Mouse (Mus musculus) layer of hippocampus, adult 18-20 months (tissue): Measurements from ENCODE around the gene Prkar2a. TPM values are rescaled to one million over a fixed set of nuclear protein-coding genes. Genes with fewer than 3 reads are reported as not detected.

Experiments
- DNase-seq, 2 experiments: peaks; one replicate each; pipeline ENCODE4 v3.0.0; 2022; ENCODE audit warnings: low spot score in 2 of 2
- total RNA-seq, 2 experiments: library from RNA; stranded (reverse); gene quantifications; 2 replicates each; pipeline ENCODE4 v1.2.3; 2021

The Prkar2a gene
- total RNA-seq, 2 experiments from 2014 or later, result 44.8 to 49.0 TPM

DNA sequence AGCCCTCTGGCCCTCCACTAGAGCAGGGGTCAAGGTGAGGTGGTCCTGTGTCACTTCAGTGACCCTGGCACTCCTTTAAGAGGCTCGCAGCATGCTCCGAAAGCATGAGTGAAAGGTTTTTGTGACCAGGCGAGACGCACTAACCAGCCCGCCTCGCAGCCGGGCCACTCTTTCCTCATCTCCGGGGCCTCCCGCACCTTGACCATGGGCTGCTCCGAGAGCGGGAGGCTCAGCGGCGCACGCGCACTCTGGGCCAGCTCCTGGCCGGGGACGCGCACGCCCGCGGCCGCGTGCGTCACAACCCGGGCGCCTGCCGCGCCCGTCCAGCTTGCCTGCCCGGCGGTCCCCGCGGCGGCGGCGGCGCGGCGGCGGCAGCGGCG lies 2.7 kb downstream of the Prkar2a start:
- DNase-seq, result peak; percentile 78 to 89

DNA sequence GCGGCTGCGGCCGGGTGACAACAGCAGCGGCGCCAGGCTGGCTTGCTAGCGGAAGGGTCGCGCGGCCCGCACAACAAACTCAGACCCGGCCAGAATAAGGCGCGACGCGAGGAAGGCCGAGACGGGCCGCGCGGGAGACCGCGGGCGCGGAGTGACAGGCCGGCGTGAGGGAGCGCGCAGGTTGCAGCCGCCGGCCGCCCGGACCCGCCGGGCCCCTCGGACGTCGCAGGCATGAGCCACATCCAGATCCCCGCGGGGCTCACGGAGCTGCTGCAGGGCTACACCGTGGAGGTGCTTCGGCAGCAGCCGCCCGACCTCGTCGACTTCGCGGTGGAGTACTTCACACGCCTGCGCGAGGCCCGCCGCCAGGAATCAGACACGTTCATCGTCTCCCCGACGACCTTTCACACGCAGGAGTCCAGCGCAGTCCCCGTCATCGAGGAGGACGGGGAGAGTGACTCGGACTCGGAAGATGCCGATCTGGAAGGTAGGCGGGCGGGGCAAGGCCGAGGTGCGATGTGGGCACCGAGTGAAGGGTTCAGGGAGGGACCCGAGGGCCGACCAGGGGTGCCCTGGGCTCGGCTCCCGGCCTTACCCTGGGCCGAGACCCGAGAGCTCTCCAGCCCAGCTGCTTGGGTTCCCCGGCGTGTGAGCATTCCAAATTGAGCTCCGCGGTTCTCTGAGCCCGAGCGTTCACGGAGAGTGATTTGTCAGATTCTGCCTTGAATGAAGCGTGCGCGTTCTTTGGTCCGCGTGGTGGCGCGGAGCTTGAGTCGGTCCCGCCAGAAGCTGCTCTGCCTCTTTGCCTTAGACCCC lies 3.3 kb downstream of the Prkar2a start:
- DNase-seq, result peak; percentile 46 to 79

DNA sequence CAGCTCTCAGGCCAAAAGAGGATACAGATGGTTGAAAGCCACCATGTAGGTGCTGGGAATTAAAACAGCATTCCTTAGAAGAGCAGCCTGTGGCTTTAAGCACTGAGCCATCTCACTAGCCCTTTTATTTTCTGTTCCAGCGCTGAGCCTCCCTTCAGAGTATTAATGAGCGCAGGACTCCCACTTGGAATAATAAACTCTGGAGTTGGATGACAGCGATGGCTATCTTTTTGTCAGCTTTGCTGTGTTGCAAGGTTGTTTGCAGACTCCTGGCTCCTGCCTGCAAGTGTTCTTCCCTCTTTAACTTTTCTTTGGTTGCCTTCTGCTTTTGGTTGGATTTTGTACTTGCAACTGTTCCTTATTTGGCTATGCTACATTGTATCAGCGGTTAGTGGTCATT lies 4.8 kb downstream of the Prkar2a start:
- DNase-seq, result no peak

DNA sequence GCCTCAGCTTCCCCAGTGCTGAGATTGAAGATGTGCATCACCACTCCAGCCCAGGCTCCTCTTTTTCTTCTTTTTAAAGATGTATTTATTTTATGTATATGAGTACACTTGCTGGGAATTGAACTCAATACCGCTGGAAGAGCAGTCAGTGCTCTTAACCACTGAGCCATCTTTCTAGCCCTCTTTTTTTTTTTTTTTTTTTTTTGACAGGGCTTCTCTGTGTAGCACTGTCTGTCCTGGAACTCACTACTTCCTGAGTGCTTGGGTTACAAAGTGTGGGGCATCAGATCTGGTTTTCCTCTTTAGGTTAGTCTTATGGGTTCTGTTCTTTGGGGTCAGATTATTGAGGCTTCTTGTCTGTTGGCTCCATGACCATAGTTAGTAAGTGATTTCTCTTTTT lies 5.4 kb downstream of the Prkar2a start:
- DNase-seq, result no peak

DNA sequence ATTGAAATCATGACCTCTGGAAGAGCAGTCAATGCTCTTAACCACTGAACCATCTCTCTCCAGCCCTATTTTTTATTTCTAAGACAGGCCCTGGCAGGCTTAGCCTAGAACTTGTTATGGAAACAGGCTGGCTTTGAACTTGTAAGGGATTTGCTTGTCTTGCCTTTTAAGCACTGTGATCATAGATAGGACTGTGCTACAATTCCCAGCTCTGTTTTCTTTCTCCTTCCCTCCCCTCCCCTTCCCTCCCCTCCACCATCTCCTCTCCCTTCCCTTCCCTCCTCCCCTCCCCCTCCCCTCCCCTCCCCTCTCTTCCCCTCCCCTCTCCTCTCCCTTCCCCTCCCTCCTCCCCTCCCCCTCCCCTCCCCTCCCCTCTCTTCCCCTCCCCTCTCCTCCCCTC lies 13.4 kb downstream of the Prkar2a start:
- no peak for DNase-seq

DNA sequence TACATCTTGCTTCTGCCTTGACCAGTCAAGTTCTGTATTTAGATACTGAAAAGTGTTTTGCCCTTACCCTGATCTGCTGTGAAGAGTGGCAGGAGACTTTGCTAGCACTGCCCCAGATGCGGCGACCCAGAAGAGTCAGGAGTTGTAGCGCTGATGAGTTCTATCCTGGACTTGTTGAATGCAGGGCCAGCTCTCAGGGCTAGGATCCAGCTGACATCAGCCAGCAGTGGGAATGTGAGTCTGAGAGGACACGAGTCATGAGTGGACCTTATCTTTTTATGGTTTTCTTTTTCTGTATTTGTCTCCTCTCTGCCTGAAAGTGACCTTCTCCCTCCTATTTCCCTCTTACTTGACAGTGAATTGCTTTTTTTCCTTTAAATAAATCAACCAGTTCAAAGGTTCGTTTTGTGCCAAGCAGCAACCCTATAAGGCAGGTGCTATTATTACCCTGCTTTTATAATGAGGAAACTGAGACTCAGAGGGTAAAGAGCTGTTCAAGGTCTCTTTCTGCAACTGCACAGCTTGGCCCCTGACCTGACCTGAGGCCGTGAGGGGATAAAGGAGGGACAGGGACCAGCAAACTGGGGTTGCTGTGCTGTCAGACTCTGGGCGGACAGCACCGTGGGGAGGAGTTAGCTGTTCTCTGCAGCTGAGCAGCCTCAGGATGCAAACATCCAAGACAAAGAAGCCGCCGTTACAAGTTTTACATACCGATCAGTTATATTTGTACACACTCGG lies 14.4 kb downstream of the Prkar2a start:
- no peak for DNase-seq

DNA sequence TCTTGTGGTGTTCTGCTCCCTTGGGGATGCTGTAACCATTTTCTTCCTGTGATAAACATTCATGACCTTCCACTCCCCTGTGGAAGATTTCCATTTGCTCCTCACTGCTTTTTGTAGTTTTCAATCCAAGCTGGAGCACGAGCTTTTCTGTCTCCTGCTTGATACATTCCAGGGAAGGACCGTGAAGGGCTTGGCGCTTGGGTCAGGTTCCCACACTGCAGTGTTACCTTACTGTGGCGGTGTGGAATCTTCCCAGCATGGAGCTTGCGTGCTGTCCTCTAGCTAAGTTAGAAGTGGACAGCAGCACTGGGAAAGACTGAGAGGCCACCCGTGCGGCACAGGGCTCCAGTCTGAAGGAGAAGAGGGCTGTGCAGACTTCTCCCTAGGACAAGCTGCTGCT lies 15.5 kb downstream of the Prkar2a start:
- DNase-seq, result no peak

DNA sequence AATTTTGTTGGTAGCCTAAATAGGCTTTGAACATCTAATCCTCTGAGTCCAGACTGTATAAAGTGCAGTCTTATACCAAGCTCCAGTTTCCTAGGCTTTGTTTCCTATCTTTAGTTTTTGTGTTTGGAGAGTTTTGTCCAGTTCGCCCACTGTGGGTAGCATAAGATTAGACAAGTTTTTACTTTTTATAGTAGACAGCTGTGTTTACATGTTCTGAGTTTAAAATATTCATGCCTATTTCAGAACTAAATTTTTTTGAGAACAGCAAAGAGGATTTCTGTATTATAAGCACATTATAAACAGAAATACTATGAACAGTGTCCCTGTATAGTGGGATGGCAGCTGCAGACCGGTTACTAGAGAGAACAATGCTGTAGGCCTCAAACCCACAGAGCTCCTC lies 18.1 kb downstream of the Prkar2a start:
- DNase-seq, result no peak

DNA sequence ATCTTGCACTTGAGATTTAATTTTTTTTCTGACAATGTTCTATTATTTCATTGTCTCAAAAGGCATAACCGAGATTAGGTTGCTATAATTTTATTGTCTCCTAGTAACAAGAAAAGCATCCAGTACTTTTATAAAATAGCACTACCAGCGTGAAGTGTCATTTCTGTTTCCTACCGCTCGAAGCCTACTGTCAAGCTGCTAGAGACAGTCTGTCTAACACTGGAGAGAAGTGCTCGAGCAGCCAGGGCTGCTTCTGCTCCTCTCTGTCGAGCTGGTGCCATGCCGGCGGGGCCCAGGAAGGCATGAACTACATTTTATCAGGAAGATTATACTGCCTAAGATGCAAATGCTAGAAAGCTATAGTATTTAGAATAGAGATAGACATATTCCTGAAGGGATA lies 19.7 kb downstream of the Prkar2a start:
- peak in 1 of 2 experiments; percentile 45 for DNase-seq

DNA sequence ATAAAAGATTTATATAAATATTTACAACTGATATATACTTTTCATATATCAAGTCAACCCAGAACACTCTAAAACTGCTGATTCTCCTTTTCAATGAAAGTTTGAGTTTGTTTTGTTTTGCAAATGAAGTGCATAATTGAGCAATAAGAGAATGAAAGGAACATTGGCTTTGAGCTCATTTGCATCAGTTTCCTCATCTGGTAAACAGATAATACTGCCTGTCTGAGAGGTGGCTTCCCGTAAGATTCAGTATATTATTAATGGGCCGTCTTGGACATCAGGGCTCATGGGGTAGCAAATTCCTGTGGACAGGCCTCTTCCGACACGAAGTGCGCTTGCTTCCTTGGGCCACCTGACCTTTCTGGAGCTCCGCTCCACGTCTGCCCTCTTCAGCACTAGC lies 21.7 kb downstream of the Prkar2a start:
- DNase-seq, result no peak

DNA sequence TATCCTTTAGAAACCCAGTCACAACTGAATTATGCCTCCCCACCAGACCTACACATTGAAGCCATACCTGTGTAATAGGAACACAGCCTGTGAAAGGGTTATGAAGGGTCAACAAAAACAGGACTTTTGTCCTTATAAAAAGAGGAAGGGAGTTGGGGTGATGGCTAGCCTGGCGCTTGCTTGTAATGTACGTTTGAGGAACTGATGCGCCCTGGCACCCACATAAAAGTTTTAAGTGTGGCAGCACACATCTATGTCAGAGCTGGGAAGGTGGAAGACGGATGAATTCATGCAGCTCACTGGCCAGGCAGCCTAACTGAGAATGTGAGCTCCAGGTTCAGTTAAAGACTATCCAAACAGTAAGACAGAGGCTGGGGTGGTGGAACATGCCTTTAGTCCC lies 27.1 kb downstream of the Prkar2a start:
- DNase-seq, result no peak

DNA sequence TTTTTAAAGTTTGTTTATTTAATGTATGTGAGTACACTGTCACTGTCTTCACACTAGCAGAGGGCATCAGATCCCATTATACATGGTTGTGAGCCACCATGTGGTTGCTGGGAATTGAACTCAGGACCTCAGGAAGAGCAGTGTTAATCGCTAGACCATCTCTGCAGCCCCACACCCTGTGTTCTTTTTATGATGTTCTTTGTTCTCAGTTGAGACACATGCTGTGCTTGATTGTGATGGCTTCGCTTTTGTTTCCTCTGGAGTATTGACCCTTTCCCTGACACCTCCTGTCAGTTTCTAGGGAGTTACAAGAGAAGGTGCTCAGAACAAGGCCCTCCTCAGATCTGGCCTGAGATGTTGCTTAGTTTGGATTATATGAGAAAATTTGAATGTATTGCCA lies 34.6 kb downstream of the Prkar2a start:
- no peak for DNase-seq

DNA sequence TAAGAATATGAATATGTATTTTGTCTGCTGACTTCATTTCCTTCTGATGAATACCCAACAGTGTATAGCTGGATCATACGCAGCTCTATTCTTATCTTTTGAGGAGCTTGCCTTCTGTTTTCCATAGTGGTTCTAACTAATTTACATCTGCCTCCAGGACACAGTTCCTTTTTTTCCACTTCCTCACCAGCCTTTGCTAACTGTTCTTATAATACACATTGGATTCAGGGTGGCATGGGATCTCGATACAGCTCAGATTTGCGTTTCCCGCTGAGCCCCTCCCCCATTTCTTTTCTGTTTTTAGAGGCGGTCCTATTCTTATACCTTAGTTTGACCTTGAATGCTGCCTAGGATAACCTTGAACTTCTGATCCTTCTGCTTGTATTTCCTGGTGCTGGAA lies 37.0 kb downstream of the Prkar2a start:
- DNase-seq, result peak in 1 of 2 experiments; percentile 25

DNA sequence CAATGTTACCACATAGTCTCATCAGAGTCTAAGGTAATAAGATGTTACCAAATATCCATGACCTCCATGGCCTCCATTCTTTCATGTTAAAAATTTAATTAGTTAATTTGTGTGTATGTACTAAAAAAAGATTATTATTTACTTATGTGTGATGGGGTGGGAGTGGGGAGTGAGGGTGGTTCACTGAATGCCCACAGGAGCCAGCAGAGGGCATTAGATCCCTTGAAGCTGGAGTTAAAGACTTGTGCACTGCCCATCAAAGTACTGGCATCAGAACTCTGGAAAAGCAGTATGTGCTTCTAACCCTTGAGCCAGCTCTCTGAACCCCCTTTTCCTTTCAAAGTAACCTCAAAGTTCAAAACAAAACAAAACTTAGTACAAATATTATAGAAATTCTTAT lies 39.9 kb downstream of the Prkar2a start:
- no peak for DNase-seq

DNA sequence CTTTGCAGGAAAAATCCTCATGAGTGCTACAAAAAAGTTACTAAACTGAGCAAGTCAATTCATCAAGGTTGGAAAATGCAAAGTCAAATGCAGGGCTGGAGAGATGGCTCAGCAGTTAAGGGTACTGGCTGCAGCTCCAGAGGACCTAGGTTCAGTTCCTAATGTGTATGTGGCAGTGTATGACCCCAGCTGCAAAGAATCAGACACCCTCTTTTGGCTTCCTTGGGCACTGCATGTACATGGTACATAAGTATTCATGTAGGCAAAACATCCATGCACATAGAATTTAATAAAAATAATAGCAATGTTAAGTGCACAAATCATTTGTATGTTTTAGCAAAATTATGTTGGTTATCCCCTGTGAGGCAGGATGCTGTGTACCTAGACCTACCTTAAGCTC lies 43.3 kb downstream of the Prkar2a start:
- no peak for DNase-seq

DNA sequence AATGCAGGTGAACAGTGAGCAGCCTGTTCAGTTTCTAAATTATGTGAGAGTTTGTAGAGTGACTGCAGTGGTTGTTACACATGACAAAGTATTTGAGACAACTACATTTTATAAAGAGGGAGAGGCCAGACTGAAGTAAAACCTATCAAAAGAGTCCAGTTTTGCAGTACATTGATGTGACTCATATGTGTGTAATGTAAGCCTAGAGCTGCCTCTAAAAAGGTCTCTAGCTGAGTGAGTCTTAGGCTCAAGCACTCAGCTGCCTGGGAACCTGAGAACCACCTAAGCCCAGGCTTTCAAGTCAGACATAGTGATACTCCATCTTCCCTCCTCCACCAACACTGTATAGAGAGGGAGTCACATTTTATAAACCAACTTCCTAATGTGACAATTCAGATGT lies 45.5 kb downstream of the Prkar2a start:
- no peak for DNase-seq

DNA sequence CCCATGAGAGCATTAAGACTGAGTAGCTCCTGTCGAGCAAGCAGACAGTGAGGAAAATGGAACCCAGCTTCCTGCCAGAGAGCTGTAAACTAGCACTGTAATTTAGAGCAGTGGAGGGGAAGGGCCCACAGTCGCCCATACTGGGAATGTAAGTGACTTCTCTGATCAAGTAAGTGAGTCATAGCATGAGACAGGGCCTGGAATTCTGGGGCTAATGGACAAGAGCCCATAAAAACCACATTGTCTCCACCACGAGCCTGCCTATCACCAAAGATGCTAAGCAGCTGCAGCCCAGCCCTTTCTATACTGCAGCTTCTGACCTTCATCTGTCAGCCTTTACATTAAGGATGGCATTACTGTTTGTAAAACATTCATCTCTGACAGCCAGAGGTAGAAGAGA lies 50.1 kb downstream of the Prkar2a start:
- no peak for DNase-seq

DNA sequence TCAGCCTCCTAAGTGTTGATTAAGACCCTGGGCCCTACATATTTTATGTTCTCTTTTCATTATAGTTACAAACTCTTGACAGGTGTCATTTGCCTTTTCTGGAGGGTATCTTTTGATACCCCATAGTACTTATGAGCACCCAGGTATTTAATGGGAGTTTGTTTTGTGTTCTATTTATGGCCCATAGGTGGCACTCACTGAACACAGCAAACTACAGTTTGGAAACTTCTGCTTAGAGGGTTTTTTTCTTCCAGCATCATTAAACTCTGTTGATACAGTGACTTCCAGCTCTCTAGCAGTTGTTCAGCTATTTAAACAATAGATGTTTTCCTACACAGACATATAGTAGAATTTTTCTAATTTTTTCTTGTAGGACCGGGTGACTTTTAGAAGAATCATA lies 50.9 kb downstream of the Prkar2a start:
- no peak for DNase-seq

DNA sequence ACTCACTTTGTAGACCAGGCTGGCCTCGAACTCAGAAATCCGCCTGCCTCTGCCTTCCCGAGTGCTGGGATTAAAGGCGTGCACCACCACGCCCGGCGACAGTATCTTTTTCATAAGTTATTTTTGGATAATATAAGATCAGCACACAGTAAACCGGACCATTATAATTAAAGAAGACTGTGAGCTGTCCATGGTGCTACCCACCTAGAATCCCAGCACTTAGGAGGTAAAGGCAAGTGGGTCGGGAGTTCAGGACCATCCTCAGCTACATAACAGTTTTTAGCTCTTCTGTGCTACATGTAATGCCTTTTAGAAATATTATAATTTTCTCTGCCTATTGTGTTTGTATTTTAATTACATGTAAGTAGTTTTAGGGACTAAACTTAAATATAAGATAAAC lies 52.9 kb downstream of the Prkar2a start:
- no peak for DNase-seq

DNA sequence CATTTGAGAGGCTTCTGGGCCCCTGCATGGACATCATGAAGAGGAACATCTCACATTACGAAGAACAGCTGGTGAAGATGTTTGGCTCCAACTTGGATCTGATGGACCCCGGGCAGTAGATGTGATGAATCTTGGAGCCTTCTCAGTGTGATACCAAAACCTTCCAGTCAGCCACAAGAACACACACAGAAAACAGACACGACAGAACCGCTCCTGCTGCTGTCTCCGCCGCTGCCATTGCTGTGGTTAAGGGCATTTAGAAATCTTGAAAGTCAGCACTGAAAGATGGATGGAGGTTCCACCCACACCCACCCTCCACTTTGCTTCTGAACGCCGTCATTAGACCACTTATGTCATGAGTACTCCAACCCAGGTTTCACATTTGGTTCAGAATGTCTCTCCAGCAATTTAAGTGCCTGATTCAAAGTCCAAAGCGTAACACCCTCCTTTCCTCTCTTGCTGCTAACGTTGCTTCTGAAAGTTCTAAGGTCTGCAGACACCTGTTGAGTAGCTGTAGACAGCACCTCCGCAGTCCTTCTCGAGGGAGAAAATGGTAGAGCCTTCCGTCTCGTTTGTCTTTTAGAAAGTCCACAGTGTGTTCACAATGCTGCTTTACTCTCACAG lies 57.9 kb downstream of the Prkar2a start:
- no peak for DNase-seq

DNA sequence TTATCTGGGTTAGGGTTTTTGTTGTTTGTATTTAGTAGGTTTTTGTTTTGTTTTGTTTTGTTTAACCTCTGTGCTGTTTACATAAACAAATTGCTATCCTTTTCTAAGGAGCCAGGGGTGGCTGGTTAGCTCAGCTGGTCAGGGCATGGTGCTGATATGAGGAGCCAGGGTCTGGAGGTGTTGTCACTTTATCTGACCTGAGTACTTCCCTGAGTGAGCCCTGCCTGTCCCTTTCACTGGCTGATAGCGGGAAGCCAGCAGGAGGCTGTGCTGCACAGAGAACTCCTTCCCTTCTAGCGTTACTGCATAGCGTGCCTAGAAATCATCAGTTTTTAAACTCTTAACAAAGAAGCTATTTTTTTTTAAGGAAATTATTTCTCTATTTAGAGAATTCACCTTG lies 58.6 kb downstream of the Prkar2a start:
- no peak for DNase-seq

DNA sequence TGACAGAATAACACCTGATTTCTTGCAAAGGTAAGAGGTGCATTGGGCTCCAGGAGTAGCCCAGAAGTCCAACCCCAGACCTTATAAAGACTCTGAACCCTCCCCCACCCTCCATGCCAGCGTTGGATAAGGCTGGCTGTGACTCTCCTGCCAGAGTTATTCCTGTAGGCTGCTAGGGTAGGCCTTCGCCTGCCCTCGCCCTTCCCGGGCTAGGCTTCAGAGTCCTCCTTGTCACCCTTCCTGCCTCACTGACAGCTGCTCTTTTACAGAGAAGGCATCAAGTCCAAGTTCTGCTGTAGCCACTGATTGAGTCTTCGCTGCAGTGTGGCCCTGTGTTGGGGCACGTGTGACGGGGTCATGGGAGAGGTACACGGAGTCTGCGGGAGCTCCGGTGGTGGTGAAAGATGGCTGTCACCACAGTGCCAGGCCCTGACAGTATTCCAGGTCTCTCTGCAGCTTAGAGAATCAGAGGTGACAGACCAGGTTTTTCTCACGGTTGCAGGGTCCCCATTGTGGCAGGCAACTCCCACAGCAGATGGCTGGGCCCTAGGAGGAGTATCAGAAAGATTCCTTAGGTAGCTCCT lies 59.6 kb downstream of the Prkar2a start:
- no peak for DNase-seq
